Mouse (Mus musculus) hindbrain, embryonic 16.5 days (tissue): ENCODE results near the gene Dnm3. TPM values are rescaled to one million over a fixed set of nuclear protein-coding genes. Genes with fewer than 3 reads are reported as not detected.

Experiments used
- microRNA counts: library from miRNA; unstranded; fragments of <30 nt; microRNA quantifications from one replicate; lab custom pipeline; 2016
- microRNA-seq: library from miRNA; unstranded; fragments of <30 nt; microRNA quantifications from one replicate; pipeline ENCODE4, GENCODE M21; 2017
- polyA plus RNA-seq: library from polyadenylated mRNA; unstranded; fragments of >200 nt; fragmentation: Nextera tagmentation; extraction: Ambion mirVana; gene quantifications from 2 replicates; pipeline ENCODE4 v1.2.1, GENCODE M21; 2015

The Dnm3 gene
- polyA plus RNA-seq, 1 experiment from 2014 or later, result 57.1 TPM

MicroRNAs within 50 kb of the gene (microRNA counts, 519-probe panel; counts per million panel counts)
- microRNA mmu-miR-199a-3p (lab: Ali Mortazavi, UCI) (3,130 counts per million, percentile 84 among the panel's probes with 10 or more counts), microRNA mmu-miR-199a-5p (lab: Ali Mortazavi, UCI) (3,142 counts per million, percentile 84 among the panel's probes with 10 or more counts), microRNA mmu-miR-214 (lab: Ali Mortazavi, UCI) (2,046 counts per million, percentile 31 among the panel's probes with 10 or more counts)

Small RNA genes within 50 kb of the gene (microRNA-seq; reads per million reads assigned to microRNA genes)
- gene Mir199a-2, result 8.7 reads per million, percentile 25 among the genes with 10 or more reads in this experiment
- 392 reads per million, percentile 68 among the genes with 10 or more reads in this experiment for gene Mir214

Other genes starting within 250 kb of the Dnm3 start
- 15.7 and 17.5 TPM in 2 replicates for gene Mettl13, start 70.5 kb upstream of the Dnm3 start, polyA plus RNA-seq
- 79.8 and 90.4 TPM in 2 replicates for gene Vamp4, start 92.5 kb upstream of the Dnm3 start, polyA plus RNA-seq
- gene Myoc, start 161.1 kb upstream of the Dnm3 start, polyA plus RNA-seq, result 0.10 and 0.12 TPM in 2 replicates
- not detected in 2 replicates for gene Myocos, start 180.2 kb upstream of the Dnm3 start, polyA plus RNA-seq